Mouse (Mus musculus): ENCODE results near the gene Capza1. TPM values are rescaled to one million over a fixed set of nuclear protein-coding genes. Genes with fewer than 3 reads are reported as not detected.
A peak's percentile ranks its signal among the peaks of the same experiment; 100 is the strongest.
"Not testable (repeated sequence)": the region's sequence is repeated elsewhere in the genome, so short reads cannot be mapped to it uniquely, and the experiment has no call there.

Gene Capza1
- polyA plus RNA-seq, 1 experiment: 173 TPM

- H3K4me3 ChIP-seq (ENCODE audit: insufficient read depth, low read length): peak within 1 kb of the TSS; percentile 71
- H3K4me1 ChIP-seq (ENCODE audit: control insufficient read depth, insufficient read depth, low read length): peaks cover 20% of the 10 kb centered on the region
Observed at GRCm38 (mm10) chr3:104817991-104818748, 46.1 kb downstream of the Capza1 start, which contains the start of gene Mov10. Gene Mov10, minus strand, starts transcription at chr3:104818563.

GRCm38 (mm10) chr3:104817481-104817990 lies 46.8 kb downstream of the Capza1 start:
- no peak for TF ChIP-seq CTCF (IDR thresholded peaks at IDR 0.05; ENCODE audit: low read depth, low read length)
- peaks cover 21% of the 10 kb centered on the region for H3K4me1 ChIP-seq (ENCODE audit: control insufficient read depth, insufficient read depth, low read length)

More at GRCm38 (mm10) chr3:104817991-104818748, 46.1 kb downstream of the Capza1 start, which contains the start of gene Mov10:
- TF ChIP-seq CTCF (IDR thresholded peaks at IDR 0.05; ENCODE audit: low read depth, low read length) (no peak), POLR2A (IDR thresholded peaks at IDR 0.05; ENCODE audit: borderline replicate concordance, low read depth, low read length) (no peak)
- H3K27ac ChIP-seq (ENCODE audit: insufficient read depth, low read depth, low read length): peak within 1 kb of the TSS; percentile 47

GRCm38 (mm10) chr3:104816130-104816529 lies 48.2 kb downstream of the Capza1 start:
- no peak for TF ChIP-seq POLR2A (IDR thresholded peaks at IDR 0.05; ENCODE audit: borderline replicate concordance, low read depth, low read length)
- no peak for TF ChIP-seq CTCF (IDR thresholded peaks at IDR 0.05; ENCODE audit: low read depth, low read length)
- H3K27ac ChIP-seq (ENCODE audit: insufficient read depth, low read depth, low read length): no peak overlapping the region
- H3K4me1 ChIP-seq (ENCODE audit: control insufficient read depth, insufficient read depth, low read length): peaks cover 26% of the 10 kb centered on the region
- H3K4me3 ChIP-seq (ENCODE audit: insufficient read depth, low read length): no peak overlapping the region

More at GRCm38 (mm10) chr3:104817481-104817990, 46.8 kb downstream of the Capza1 start:
- peak overlapping the region; percentile 47 for H3K27ac ChIP-seq (ENCODE audit: insufficient read depth, low read depth, low read length)
- peak overlapping the region; percentile 71 for H3K4me3 ChIP-seq (ENCODE audit: insufficient read depth, low read length)

GRCm38 (mm10) chr3:104815346-104815745 lies 49.0 kb downstream of the Capza1 start:
- no peak overlapping the region for H3K4me3 ChIP-seq (ENCODE audit: insufficient read depth, low read length)
- peaks cover 26% of the 10 kb centered on the region for H3K4me1 ChIP-seq (ENCODE audit: control insufficient read depth, insufficient read depth, low read length)
- no peak overlapping the region for H3K27ac ChIP-seq (ENCODE audit: insufficient read depth, low read depth, low read length)
- TF ChIP-seq POLR2A (IDR thresholded peaks at IDR 0.05; ENCODE audit: borderline replicate concordance, low read depth, low read length): no peak
- TF ChIP-seq CTCF (IDR thresholded peaks at IDR 0.05; ENCODE audit: low read depth, low read length): no peak

- H3K4me3 ChIP-seq (ENCODE audit: insufficient read depth, low read length): no peak overlapping the region
- peaks cover 21% of the 10 kb centered on the region for H3K4me1 ChIP-seq (ENCODE audit: control insufficient read depth, insufficient read depth, low read length)
- TF ChIP-seq POLR2A (IDR thresholded peaks at IDR 0.05; ENCODE audit: borderline replicate concordance, low read depth, low read length) (no peak), CTCF (IDR thresholded peaks at IDR 0.05; ENCODE audit: low read depth, low read length) (no peak)
- no peak overlapping the region for H3K27ac ChIP-seq (ENCODE audit: insufficient read depth, low read depth, low read length)
Observed at GRCm38 (mm10) chr3:104814746-104815145, 49.6 kb downstream of the Capza1 start.

GRCm38 (mm10) chr3:104813227-104813626 lies 51.1 kb downstream of the Capza1 start:
- H3K4me3 ChIP-seq (ENCODE audit: insufficient read depth, low read length); H3K27ac ChIP-seq (ENCODE audit: insufficient read depth, low read depth, low read length): not testable (repeated sequence)
- H3K4me1 ChIP-seq (ENCODE audit: control insufficient read depth, insufficient read depth, low read length): peaks cover 12% of the 10 kb centered on the region

GRCm38 (mm10) chr3:104812254-104812653 lies 52.1 kb downstream of the Capza1 start:
- H3K27ac ChIP-seq (ENCODE audit: insufficient read depth, low read depth, low read length): no peak overlapping the region
- no peak overlapping the region for H3K4me3 ChIP-seq (ENCODE audit: insufficient read depth, low read length)
- H3K4me1 ChIP-seq (ENCODE audit: control insufficient read depth, insufficient read depth, low read length): peaks cover 12% of the 10 kb centered on the region
- TF ChIP-seq CTCF (IDR thresholded peaks at IDR 0.05; ENCODE audit: low read depth, low read length): no peak
- TF ChIP-seq POLR2A (IDR thresholded peaks at IDR 0.05; ENCODE audit: borderline replicate concordance, low read depth, low read length): no peak

GRCm38 (mm10) chr3:104811752-104812151 lies 52.6 kb downstream of the Capza1 start:
- TF ChIP-seq CTCF (IDR thresholded peaks at IDR 0.05; ENCODE audit: low read depth, low read length): no peak
- no peak for TF ChIP-seq POLR2A (IDR thresholded peaks at IDR 0.05; ENCODE audit: borderline replicate concordance, low read depth, low read length)
- H3K4me1 ChIP-seq (ENCODE audit: control insufficient read depth, insufficient read depth, low read length): peaks cover 12% of the 10 kb centered on the region
- no peak overlapping the region for H3K4me3 ChIP-seq (ENCODE audit: insufficient read depth, low read length)
- H3K27ac ChIP-seq (ENCODE audit: insufficient read depth, low read depth, low read length): no peak overlapping the region

GRCm38 (mm10) chr3:104805539-104805938 lies 58.8 kb downstream of the Capza1 start:
- Histone ChIP-seq H3K4me1 (ENCODE audit: control insufficient read depth, insufficient read depth, low read length) (no peaks in the 10 kb centered on the region), H3K4me3 (ENCODE audit: insufficient read depth, low read length) (no peak overlapping the region), H3K27ac (ENCODE audit: insufficient read depth, low read depth, low read length) (no peak overlapping the region)
- TF ChIP-seq CTCF (IDR thresholded peaks at IDR 0.05; ENCODE audit: low read depth, low read length) (no peak), POLR2A (IDR thresholded peaks at IDR 0.05; ENCODE audit: borderline replicate concordance, low read depth, low read length) (no peak)

- Histone ChIP-seq H3K4me1 (ENCODE audit: control insufficient read depth, insufficient read depth, low read length) (no peaks in the 10 kb centered on the region), H3K27ac (ENCODE audit: insufficient read depth, low read depth, low read length) (no peak overlapping the region), H3K4me3 (ENCODE audit: insufficient read depth, low read length) (no peak overlapping the region)
- no peak for TF ChIP-seq POLR2A (IDR thresholded peaks at IDR 0.05; ENCODE audit: borderline replicate concordance, low read depth, low read length)
- no peak for TF ChIP-seq CTCF (IDR thresholded peaks at IDR 0.05; ENCODE audit: low read depth, low read length)
Observed at GRCm38 (mm10) chr3:104804312-104804711, 60.0 kb downstream of the Capza1 start.
